Mouse (Mus musculus) stomach, embryonic 16.5 days (tissue): Measurements from ENCODE around the gene Ddah2. TPM values are rescaled to one million over a fixed set of nuclear protein-coding genes. Genes with fewer than 3 reads are reported as not detected.
A peak's percentile ranks its signal among the peaks of the same experiment; 100 is the strongest.

Experiments used
- ATAC-seq: fragments of 200-750 bp; cut with Nextera tagmentation; 2 replicates; pipeline ENCODE4 v1.8.0; 2017; ENCODE audit warnings: moderate number of reproducible peaks, moderate TSS enrichment; ENCODE audit not compliant: insufficient read depth, low FRiP score
- H3K27ac ChIP-seq: fragments of 300-500 bp; sonication (generic); 2 replicates; pipeline ENCODE4 v1.5.1; 2014; ENCODE audit warnings: low read length
- H3K27me3 ChIP-seq: fragments of 300-500 bp; sonication (generic); 2 replicates; pipeline ENCODE4 v1.6.1; 2014; ENCODE audit warnings: low read length, control low read depth, mixed read lengths; ENCODE audit not compliant: control insufficient read depth, insufficient read depth
- H3K36me3 ChIP-seq: fragments of 300-500 bp; sonication (generic); 2 replicates; pipeline ENCODE4 v1.6.1; 2014; ENCODE audit warnings: low read length; ENCODE audit not compliant: control insufficient read depth, insufficient read depth
- H3K4me1 ChIP-seq: fragments of 300-500 bp; sonication (generic); 2 replicates; pipeline ENCODE4 v1.6.1; 2014; ENCODE audit warnings: low read length, control low read depth, mixed read lengths; ENCODE audit not compliant: control insufficient read depth, insufficient read depth
- H3K4me2 ChIP-seq: fragments of 300-500 bp; sonication (generic); 2 replicates; pipeline ENCODE4 v1.6.1; 2014; ENCODE audit warnings: low read depth, low read length, mixed read lengths
- H3K4me3 ChIP-seq: fragments of 300-500 bp; sonication (generic); replicated peaks from 2 replicates; pipeline ENCODE4 v1.5.1; 2014; ENCODE audit warnings: mild to moderate bottlenecking, low read length
- H3K9ac ChIP-seq: fragments of 300-500 bp; sonication (generic); 2 replicates; pipeline ENCODE4 v1.6.1; 2014; ENCODE audit warnings: low read length
- H3K9me3 ChIP-seq: fragments of 300-500 bp; sonication (generic); replicated peaks from 2 replicates; pipeline ENCODE4 v1.6.1; 2016; ENCODE audit warnings: low read length, control low read depth; ENCODE audit not compliant: control insufficient read depth
- WGBS: fragments of 180-500 bp; shearing (Covaris S2); extraction: QIAGEN DNeasy Blood & Tissue Kit; methylation state at CpG from one replicate; pipeline ENCODE4 v1.1.7; 2014; 5-methylcytosine and 5-hydroxymethylcytosine counted together
- polyA plus RNA-seq: library from polyadenylated mRNA; unstranded; fragments of >200 nt; fragmentation: Nextera tagmentation; extraction: Ambion mirVana; gene quantifications from 2 replicates; pipeline ENCODE4 v1.2.1, GENCODE M21; 2015

Gene Ddah2
- polyA plus RNA-seq, 1 experiment from 2014 or later, result 193 TPM

DNA sequence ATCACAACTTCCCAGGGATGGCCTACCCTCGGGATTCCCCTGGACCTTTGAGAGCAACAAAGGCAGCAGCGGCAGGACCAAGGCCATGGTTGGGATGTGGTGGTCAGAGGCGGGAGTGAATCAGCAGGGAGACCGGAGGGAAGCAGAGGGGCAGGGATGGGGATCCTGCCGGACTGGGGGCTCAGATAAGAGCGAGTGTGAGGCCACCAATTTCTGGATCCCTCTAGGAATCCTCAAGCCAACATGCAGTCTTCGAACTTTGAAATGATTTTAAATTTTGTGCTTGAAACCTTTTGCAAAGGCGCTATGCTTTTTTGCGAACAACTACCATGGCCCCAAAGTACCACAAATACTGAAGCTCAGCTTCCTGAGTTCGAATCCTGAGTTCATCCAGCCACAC, 7.2 kb downstream of the Ddah2 start, which contains the start of gene Mpig6b:
Mpig6b (minus strand) TSS at position 101 of the 400 bp plus-strand sequence.
- Histone ChIP-seq H3K9ac (peak within 1 kb of the TSS; percentile 65), H3K27ac (peak within 1 kb of the TSS; percentile 95), H3K4me2 (peak within 1 kb of the TSS; percentile 71), H3K36me3 (peaks cover 8% of the 10 kb centered on the region), H3K9me3 (no peaks in the 10 kb centered on the region), H3K4me3 (peak within 1 kb of the TSS; percentile 47), H3K27me3 (no peaks in the 10 kb centered on the region), H3K4me1 (peaks cover 38% of the 10 kb centered on the region)
- ATAC-seq, result no peak
- WGBS, result 54% methylated on average over 10 of the region's 10 CpGs

DNA sequence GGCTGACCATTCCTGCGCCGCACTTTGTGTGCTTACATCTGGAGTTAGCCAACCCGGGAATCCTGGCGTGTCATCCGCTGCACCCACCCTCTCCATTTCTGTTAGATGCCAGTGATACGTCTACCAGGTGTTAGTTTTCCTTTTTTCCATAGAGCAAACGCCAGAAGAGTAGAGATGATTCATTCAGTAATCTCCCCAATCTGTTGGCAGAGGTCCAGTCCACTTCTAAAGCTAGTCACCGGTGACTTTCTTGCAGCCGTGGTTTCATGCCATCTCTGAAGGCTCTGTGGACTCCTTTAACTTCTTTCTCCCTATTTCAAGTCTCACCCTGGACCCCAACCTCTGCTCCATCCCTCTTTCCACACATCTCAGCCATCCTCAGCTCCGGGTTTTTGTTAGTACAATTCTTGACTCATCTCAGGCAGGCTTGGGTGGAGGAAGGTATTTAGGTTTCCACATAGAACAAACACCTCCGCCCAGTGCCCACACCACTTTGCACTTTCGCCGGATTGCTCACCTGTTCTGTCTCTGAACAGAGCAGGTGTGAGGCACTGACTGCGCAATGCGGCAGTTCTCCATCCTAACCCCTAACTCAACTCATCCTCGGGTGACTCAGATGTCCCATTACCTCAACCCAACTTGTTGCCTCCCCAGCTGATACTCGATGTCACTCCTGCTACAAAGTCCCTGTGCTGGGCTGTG, 9.5 kb downstream of the Ddah2 start:
- Histone ChIP-seq H3K4me3 (no peak overlapping the region), H3K27me3 (no peaks in the 10 kb centered on the region), H3K9ac (no peak overlapping the region; the same call in 1 of the 2 replicates), H3K9me3 (no peaks in the 10 kb centered on the region), H3K4me1 (peaks cover 32% of the 10 kb centered on the region), H3K4me2 (no peak overlapping the region), H3K27ac (peak overlapping the region; percentile 60), H3K36me3 (no peaks in the 10 kb centered on the region)
- ATAC-seq, result no peak
- WGBS, result 67% methylated on average over 17 of the region's 17 CpGs

DNA sequence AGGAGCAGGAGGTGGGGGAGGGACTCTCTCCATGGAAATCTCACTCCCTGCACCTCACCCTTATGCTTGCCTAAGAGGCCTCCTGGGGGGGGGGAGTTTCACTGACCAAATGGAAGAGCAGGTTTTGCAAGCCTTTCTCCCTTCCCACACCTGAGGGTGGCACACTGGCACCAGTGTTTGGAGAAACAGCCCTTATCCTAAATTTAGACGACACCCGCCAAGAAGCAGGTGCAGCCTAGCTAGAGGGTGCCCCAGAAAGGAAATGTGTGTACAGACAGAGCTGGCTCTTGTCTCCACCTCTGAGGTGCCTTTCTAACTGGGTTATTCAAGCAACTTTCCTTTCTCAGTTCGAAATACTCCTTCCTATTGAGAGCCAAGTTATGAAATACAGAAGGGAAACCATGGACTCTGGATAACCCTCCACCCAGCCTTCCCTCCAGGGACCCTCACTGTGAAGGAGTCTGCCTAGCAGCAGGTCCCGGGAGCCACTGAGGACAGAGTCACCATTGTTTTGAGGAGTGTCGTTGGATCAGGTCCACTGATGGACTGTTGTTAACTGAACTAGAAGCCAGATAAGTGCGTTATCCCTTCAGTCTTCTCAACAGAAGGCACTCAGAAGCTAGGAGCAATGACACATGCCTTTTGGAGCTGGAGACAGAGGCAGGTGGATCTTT, 11.9 kb downstream of the Ddah2 start:
- ATAC-seq, result peak; percentile 44
- Histone ChIP-seq H3K9me3 (no peaks in the 10 kb centered on the region), H3K36me3 (no peaks in the 10 kb centered on the region), H3K4me2 (no peak overlapping the region), H3K27me3 (no peaks in the 10 kb centered on the region), H3K4me3 (no peak overlapping the region), H3K9ac (no peak overlapping the region), H3K4me1 (peaks cover 10% of the 10 kb centered on the region), H3K27ac (peak overlapping the region; percentile 76)
- WGBS, result 41% methylated on average over 6 of the region's 6 CpGs

DNA sequence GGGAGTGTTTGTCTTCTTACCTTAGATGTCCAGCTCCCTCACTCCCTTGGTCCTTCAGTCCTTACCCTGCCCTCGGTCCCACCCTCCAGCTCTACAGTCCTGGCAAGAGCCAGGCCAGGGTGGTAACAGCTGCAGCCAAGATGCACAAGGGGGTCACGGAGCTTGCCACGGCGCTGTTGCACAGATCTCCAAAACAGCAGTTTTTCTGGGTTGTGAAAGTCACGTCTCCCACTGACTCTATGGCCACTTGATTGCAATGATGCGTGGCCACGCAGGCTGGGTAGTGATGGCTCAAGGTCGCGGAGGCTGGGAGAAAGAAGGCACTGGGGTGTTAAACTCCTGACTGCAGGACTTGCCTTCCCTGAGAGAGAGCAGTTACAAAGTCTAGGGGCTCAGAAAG, 12.6 kb downstream of the Ddah2 start:
- H3K27ac ChIP-seq, result no peak overlapping the region
- H3K4me2 ChIP-seq, result no peak overlapping the region
- no peaks in the 10 kb centered on the region for H3K36me3 ChIP-seq
- no peak overlapping the region for H3K9ac ChIP-seq
- no peaks in the 10 kb centered on the region for H3K9me3 ChIP-seq
- no peak for ATAC-seq
- WGBS, result 76% methylated on average over 9 of the region's 9 CpGs
- H3K4me1 ChIP-seq, result peaks cover 12% of the 10 kb centered on the region
- H3K4me3 ChIP-seq, result no peak overlapping the region
- H3K27me3 ChIP-seq, result no peaks in the 10 kb centered on the region

DNA sequence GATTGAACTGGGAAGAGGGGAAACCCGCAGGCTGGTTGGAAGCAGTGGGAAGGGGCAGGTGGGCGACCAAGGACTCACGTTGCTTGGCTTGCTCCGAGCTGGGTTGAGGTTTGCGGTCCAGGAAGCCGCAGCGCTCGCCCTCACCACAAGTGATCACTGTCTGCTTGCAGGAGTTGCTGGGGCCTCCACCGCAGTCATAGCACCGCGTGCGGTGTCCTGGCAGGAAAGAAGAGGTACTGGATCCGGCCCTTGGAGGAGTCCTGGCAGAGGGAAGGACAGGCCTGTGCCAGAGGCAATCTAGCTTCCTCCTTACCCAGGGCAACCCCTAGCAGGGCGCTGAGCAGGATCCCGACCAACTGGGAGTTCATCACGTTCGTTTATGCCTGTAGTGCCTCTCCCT, 15.3 kb downstream of the Ddah2 start:
- Histone ChIP-seq H3K4me3 (no peak overlapping the region), H3K36me3 (no peaks in the 10 kb centered on the region), H3K4me2 (no peak overlapping the region), H3K4me1 (peaks cover 8% of the 10 kb centered on the region; the same call in 1 of the 2 replicates), H3K27me3 (no peaks in the 10 kb centered on the region), H3K27ac (no peak overlapping the region), H3K9ac (peak overlapping the region; percentile 35; the same call in 1 of the 2 replicates), H3K9me3 (no peaks in the 10 kb centered on the region)
- WGBS, result 49% methylated on average over 17 of the region's 17 CpGs
- ATAC-seq, result no peak

DNA sequence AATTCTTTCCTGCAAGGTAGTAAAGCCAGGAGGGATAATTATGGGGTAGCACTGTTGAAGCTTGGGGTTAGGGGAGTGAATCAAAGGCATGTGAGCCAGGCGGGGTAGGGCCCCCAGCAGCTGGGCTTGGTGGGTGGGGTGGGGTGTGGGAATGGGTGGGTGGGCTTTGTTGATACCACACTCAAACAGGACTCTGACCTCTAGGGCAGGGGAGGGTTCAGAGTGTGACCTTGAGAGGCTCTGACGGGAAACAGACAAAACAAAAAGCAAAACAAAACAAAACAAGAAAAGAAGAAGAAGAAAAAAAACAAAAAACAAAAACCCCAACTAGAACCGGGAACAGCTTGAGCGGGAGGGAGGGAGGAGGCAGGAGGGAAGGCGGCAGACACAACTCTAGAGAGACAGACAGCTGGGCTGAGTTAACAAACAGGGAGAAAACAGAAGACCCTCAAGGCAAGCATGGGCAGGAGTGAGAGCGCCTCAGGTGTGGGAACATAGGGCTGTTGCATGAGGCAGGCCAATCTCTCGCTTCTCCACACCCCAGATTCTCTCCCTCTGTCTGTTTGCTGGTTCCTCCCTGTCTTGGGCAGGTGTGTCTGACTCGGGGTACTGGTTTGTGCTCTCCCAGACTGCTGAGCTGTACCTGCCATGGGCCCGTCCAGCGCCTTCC, 17.8 kb downstream of the Ddah2 start, which contains the start of gene Ly6g6e:
Ly6g6e (plus strand) TSS at position 396 of the 670 bp plus-strand sequence.
- peak within 1 kb of the TSS; percentile 39 for H3K4me3 ChIP-seq
- H3K27ac ChIP-seq, result peak within 1 kb of the TSS; percentile 60
- ATAC-seq, result 0 out of 2 replicates have a peak, but pooled peaks have one; percentile 16
- H3K27me3 ChIP-seq, result no peaks in the 10 kb centered on the region
- peak within 1 kb of the TSS; percentile 40 for H3K4me2 ChIP-seq
- H3K4me1 ChIP-seq, result peaks cover 10% of the 10 kb centered on the region
- no peaks in the 10 kb centered on the region for H3K36me3 ChIP-seq
- H3K9ac ChIP-seq, result peak within 1 kb of the TSS; percentile 69
- 30% methylated on average over 10 of the region's 10 CpGs for WGBS
- H3K9me3 ChIP-seq, result no peaks in the 10 kb centered on the region

DNA sequence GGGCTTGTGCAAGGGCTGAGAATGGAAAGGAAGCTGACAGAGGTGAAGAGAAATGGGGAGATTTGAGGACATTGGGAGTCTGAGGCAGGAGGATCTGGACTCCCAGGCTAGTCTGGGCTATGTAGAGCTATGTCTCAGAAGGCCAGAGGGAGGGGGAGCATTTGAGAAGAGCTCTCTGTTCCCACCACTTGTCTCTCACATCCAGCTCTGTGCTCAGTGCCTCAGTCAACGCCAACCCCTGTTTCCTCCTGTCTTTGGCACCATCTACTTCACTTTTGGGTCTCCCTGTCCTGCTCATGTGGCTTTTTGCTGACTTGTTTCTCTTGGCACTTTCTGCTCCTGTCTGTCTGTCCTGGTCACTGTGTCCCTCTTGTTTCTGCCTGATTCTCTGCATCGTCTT, 18.4 kb downstream of the Ddah2 start:
- no peak; the same call in 1 of the 2 replicates for ATAC-seq
- Histone ChIP-seq H3K4me2 (peak overlapping the region; percentile 37), H3K9ac (peak overlapping the region; percentile 69), H3K36me3 (no peaks in the 10 kb centered on the region), H3K27ac (peak overlapping the region; percentile 60), H3K9me3 (no peaks in the 10 kb centered on the region), H3K4me3 (peak overlapping the region; percentile 39), H3K4me1 (peaks cover 10% of the 10 kb centered on the region), H3K27me3 (no peaks in the 10 kb centered on the region)
- WGBS, result 55% methylated on average over 2 of the region's 2 CpGs

DNA sequence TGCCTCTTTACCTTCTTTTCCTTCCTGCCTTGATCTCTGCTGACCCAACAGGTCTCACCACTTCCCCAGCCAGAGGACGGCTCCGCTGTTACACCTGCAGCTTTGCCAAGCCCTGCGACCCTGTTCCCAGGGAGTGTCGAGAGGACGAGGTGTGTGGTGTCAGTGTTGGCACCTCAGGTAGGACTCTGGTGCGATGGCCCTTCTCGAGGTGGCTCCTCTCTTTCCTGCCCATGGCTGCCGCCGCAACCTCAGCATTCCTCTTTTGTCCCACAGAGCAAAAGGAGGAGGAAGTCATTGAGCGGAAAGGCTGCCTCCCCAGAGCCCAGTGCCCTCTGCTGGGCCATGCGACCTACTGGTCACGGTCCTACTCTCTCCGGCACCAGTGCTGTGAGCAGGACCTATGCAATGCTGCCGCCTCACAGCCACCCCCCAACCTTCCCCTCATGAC, 19.0 kb downstream of the Ddah2 start, which contains the start of gene Ly6g6d:
Ly6g6d (minus strand) TSS at position 280 of the 448 bp plus-strand sequence.
- peak within 1 kb of the TSS; percentile 39 for H3K4me3 ChIP-seq
- peak within 1 kb of the TSS; percentile 60 for H3K27ac ChIP-seq
- H3K4me1 ChIP-seq, result peaks cover 10% of the 10 kb centered on the region
- WGBS, result 12% methylated on average over 14 of the region's 14 CpGs
- H3K27me3 ChIP-seq, result no peaks in the 10 kb centered on the region
- ATAC-seq, result peak; percentile 56
- H3K4me2 ChIP-seq, result peak within 1 kb of the TSS; percentile 37
- no peaks in the 10 kb centered on the region for H3K9me3 ChIP-seq
- no peaks in the 10 kb centered on the region for H3K36me3 ChIP-seq
- H3K9ac ChIP-seq, result peak within 1 kb of the TSS; percentile 69
